Mouse (Mus musculus) liver, postnatal 0 days (tissue): ENCODE results near the gene Oxnad1.
A peak's percentile ranks its signal among the peaks of the same experiment; 100 is the strongest.

Experiments
- CTCF ChIP-seq: sonication (generic); IDR thresholded peaks from 2 replicates; pipeline ENCODE4 v1.5.1; 2016; ENCODE audit warnings: antibody characterized with exemption, low read depth
- EP300 ChIP-seq: IDR thresholded peaks from 2 replicates; pipeline ENCODE4 v1.6.1; 2016; ENCODE audit warnings: antibody characterized with exemption, low read depth, mild to moderate bottlenecking

- TF ChIP-seq CTCF (peak; percentile 87), EP300 (0 out of 2 replicates have a peak, but pooled peaks have one; percentile 10)
Observed at GRCm38 (mm10) chr14:32121920-32122315, 36.7 kb downstream of the Oxnad1 start.
